Mouse (Mus musculus): ENCODE measurements around the gene Gtf2ird1. TPM values are rescaled to one million over a fixed set of nuclear protein-coding genes. Genes with fewer than 3 reads are reported as not detected.
"Not testable (repeated sequence)": the region's sequence is repeated elsewhere in the genome, so short reads cannot be mapped to it uniquely, and the experiment has no call there.

The Gtf2ird1 gene
- polyA plus RNA-seq, 1 experiment: 31.9 TPM

GRCm38 (mm10) chr5:134482331-134482730 lies 25.8 kb upstream of the Gtf2ird1 start:
- H3K4me3 ChIP-seq (ENCODE audit: insufficient read depth, low read length): no peak overlapping the region
- H3K27ac ChIP-seq (ENCODE audit: insufficient read depth, low read length): no peak overlapping the region
- no peaks in the 10 kb centered on the region for H3K4me1 ChIP-seq (ENCODE audit: control insufficient read depth, insufficient read depth, low read length)
- TF ChIP-seq CTCF (IDR thresholded peaks at IDR 0.05; ENCODE audit: extremely low read depth, insufficient read depth, low read length) (no peak), POLR2A (IDR thresholded peaks at IDR 0.05; ENCODE audit: extremely low read depth, insufficient read depth, low read length) (no peak)

DNA sequence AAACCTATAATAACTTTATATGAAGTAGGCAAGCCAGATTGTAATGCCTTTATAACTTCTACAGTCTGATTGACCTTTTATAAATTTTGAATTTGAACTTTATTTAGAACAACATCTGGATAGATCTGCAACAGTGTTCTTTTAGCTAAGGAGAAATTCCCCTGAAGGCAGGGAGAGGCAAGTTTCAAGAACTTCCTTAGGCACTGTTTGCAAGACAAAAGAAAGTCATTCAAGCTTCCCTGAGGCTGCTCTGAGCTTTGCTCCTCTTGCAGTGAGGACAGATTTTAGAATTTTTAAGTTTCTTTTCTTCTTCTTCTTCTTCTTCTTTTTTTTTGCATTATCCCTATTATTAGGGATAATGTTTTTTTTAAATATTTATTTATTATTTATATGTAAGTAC lies 22.4 kb upstream of the Gtf2ird1 start:
- not testable (repeated sequence) for H3K4me1 ChIP-seq (ENCODE audit: control insufficient read depth, insufficient read depth, low read length); H3K27ac ChIP-seq (ENCODE audit: insufficient read depth, low read length); H3K4me3 ChIP-seq (ENCODE audit: insufficient read depth, low read length)

DNA sequence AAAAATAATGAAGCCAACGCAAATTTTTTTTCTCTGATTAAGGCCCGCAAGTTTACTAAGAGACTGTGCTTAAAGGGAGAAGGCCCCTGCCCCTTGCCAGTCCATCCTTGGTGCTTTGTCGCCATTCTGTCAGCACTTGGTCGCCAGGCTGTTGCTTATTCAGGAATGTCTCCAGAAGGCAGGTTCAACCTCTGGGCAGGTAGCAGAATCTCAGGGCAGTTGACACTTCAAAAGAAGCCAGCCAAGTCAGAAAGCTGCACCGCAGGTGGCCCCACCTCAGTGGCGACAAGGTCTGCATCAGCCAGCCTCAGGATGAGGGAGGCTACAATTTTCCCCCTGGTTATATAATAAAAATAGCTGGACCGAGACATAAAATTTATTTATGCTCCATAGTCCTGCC lies 19.2 kb upstream of the Gtf2ird1 start:
- not testable (repeated sequence) for H3K4me3 ChIP-seq (ENCODE audit: insufficient read depth, low read length); H3K27ac ChIP-seq (ENCODE audit: insufficient read depth, low read length); H3K4me1 ChIP-seq (ENCODE audit: control insufficient read depth, insufficient read depth, low read length)

GRCm38 (mm10) chr5:134475006-134475605 lies 18.6 kb upstream of the Gtf2ird1 start:
- no peak overlapping the region for H3K27ac ChIP-seq (ENCODE audit: insufficient read depth, low read length)
- H3K4me3 ChIP-seq (ENCODE audit: insufficient read depth, low read length): no peak overlapping the region
- H3K4me1 ChIP-seq (ENCODE audit: control insufficient read depth, insufficient read depth, low read length): no peaks in the 10 kb centered on the region
- TF ChIP-seq POLR2A (IDR thresholded peaks at IDR 0.05; ENCODE audit: extremely low read depth, insufficient read depth, low read length): no peak
- TF ChIP-seq CTCF (IDR thresholded peaks at IDR 0.05; ENCODE audit: extremely low read depth, insufficient read depth, low read length): no peak

DNA sequence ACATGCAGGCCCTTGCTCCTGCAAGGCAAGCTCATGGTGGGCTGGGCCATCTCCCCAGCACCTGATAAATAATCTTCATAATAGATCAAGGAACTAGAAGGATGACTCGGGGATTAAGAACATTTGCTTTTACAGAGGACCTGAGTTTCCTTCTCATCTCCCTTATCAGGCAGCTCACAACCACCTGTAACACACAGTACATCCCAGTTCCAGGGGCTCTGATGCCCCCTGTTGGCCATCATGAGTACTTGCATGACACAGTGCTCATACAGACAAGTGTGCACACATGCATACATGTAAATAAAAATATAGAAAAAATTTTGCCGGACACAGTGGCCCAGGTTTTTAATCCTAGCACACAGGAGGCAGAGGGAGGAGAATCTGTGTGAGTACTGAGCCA lies 17.4 kb upstream of the Gtf2ird1 start:
- Histone ChIP-seq H3K4me1 (ENCODE audit: control insufficient read depth, insufficient read depth, low read length) (no peaks in the 10 kb centered on the region), H3K27ac (ENCODE audit: insufficient read depth, low read length) (no peak overlapping the region), H3K4me3 (ENCODE audit: insufficient read depth, low read length) (no peak overlapping the region)
- TF ChIP-seq POLR2A (IDR thresholded peaks at IDR 0.05; ENCODE audit: extremely low read depth, insufficient read depth, low read length): no peak
- peak; percentile 50 for TF ChIP-seq CTCF (IDR thresholded peaks at IDR 0.05; ENCODE audit: extremely low read depth, insufficient read depth, low read length)

- no peak for TF ChIP-seq CTCF (IDR thresholded peaks at IDR 0.05; ENCODE audit: extremely low read depth, insufficient read depth, low read length)
- no peak for TF ChIP-seq POLR2A (IDR thresholded peaks at IDR 0.05; ENCODE audit: extremely low read depth, insufficient read depth, low read length)
- Histone ChIP-seq H3K4me1 (ENCODE audit: control insufficient read depth, insufficient read depth, low read length) (peaks cover 5% of the 10 kb centered on the region; the same call in 1 of the 2 replicates), H3K27ac (ENCODE audit: insufficient read depth, low read length) (no peak overlapping the region), H3K4me3 (ENCODE audit: insufficient read depth, low read length) (no peak overlapping the region)
These were observed 14.1 kb upstream of the Gtf2ird1 start for GRCm38 (mm10) chr5:134470538-134471169.

DNA sequence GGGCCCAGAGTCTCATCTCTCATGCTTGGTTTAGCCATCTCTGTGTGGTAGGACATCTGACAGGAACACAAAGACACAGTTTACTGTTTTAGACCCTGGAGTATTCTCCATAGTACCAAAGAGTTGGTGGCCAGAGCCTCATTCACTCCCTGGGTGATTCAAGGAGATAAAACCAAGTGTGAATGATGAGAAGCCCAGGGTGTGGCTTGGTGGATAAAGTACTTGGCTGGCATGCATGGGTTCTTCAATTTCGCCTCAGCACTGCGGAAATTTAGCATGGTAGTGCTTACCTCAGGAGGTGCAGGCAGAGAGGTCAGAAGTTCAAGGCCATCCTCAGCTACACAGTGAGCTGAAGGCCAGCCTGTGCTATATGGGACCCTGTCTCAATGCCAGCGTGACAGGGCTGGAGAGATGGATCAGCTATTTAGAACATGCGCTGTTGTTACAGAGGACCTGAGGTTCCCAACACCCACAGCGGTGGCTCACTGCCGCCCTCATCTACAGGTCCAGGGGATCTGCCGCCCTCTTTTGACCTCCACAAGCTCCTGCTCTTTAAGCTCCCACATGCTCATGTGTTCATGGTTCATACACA lies 13.1 kb upstream of the Gtf2ird1 start:
- no peak for TF ChIP-seq CTCF (IDR thresholded peaks at IDR 0.05; ENCODE audit: extremely low read depth, insufficient read depth, low read length)
- TF ChIP-seq POLR2A (IDR thresholded peaks at IDR 0.05; ENCODE audit: extremely low read depth, insufficient read depth, low read length): no peak
- H3K27ac ChIP-seq (ENCODE audit: insufficient read depth, low read length): no peak overlapping the region
- H3K4me1 ChIP-seq (ENCODE audit: control insufficient read depth, insufficient read depth, low read length): peaks cover 5% of the 10 kb centered on the region; the same call in 1 of the 2 replicates
- H3K4me3 ChIP-seq (ENCODE audit: insufficient read depth, low read length): no peak overlapping the region

GRCm38 (mm10) chr5:134468158-134468765 lies 11.7 kb upstream of the Gtf2ird1 start:
- Histone ChIP-seq H3K4me1 (ENCODE audit: control insufficient read depth, insufficient read depth, low read length) (peaks cover 5% of the 10 kb centered on the region; the same call in 1 of the 2 replicates), H3K4me3 (ENCODE audit: insufficient read depth, low read length) (no peak overlapping the region), H3K27ac (ENCODE audit: insufficient read depth, low read length) (peak overlapping the region; percentile 32; the same call in 1 of the 2 replicates)
- TF ChIP-seq CTCF (IDR thresholded peaks at IDR 0.05; ENCODE audit: extremely low read depth, insufficient read depth, low read length): no peak
- TF ChIP-seq POLR2A (IDR thresholded peaks at IDR 0.05; ENCODE audit: extremely low read depth, insufficient read depth, low read length): no peak

DNA sequence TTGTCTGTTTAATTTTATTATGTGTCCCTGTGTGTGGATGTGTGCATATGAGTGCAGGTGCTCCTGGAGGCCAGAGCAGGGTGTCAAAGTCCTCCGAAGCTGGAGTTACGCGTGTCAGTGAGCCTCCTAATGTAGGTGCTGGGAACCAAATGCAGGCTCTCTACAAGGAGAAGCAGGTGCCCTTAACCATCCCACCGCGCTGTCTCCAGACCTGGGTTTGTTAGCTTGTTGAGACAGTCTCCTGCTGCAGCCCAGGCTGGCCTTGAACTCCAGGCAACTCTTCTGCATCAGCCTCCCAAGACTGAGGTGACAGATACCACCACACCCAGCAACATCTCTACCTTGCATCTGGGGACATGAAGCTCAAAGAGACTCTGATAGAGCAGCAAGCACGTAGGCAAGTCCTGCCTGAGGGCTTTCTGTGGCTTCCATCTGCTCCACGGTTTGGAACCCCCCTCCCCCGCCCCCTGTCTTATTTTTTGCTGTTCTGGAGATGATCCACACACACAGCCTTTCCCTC lies 10.6 kb upstream of the Gtf2ird1 start:
- no peak for TF ChIP-seq POLR2A (IDR thresholded peaks at IDR 0.05; ENCODE audit: extremely low read depth, insufficient read depth, low read length)
- no peak for TF ChIP-seq CTCF (IDR thresholded peaks at IDR 0.05; ENCODE audit: extremely low read depth, insufficient read depth, low read length)
- H3K4me3 ChIP-seq (ENCODE audit: insufficient read depth, low read length): no peak overlapping the region

More for the DNA sequence above, 10.6 kb upstream of the Gtf2ird1 start:
- Histone ChIP-seq H3K4me1 (ENCODE audit: control insufficient read depth, insufficient read depth, low read length) (peaks cover 5% of the 10 kb centered on the region; the same call in 1 of the 2 replicates), H3K27ac (ENCODE audit: insufficient read depth, low read length) (0 out of 2 replicates have a peak overlapping the region, but pooled peaks have one; percentile 3)
